Mouse (Mus musculus) cerebellum, adult 2 months (tissue): ENCODE results near the gene Bcas1.

Source experiments
- CTCF ChIP-seq: fragments of 200-500 bp; IDR thresholded peaks from 2 replicates; pipeline ENCODE4 v1.5.1; 2011; ENCODE audit warnings: low read depth, mild to moderate bottlenecking, control low read depth, low read length, moderate library complexity, borderline replicate concordance; ENCODE audit not compliant: insufficient read depth
- POLR2A ChIP-seq: fragments of 200-500 bp; IDR thresholded peaks from 2 replicates; pipeline ENCODE4 v1.6.1; 2011; ENCODE audit warnings: low read length, control low read depth, borderline replicate concordance; ENCODE audit not compliant: insufficient read depth

DNA sequence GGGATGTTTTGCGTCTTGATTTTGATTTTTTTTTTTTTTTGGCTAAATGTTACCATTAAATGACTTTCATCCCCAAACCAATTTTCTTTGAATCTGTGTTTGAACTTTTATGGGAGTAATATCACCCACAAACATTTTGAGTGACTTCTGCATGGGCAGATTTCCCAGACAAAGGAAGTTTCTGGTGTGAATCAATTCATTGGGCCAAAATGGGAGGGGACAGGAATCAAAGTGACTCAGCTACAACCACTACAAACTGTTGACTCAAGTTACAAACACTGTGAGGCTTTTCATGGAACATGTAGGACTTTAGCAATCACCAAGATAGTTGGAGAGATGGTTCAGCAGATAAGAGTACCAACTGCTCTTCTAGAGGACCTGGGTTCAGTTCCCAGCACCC, 42.9 kb downstream of the Bcas1 start:
- TF ChIP-seq CTCF (no peak), POLR2A (no peak)
